Mouse (Mus musculus): ENCODE measurements around the gene Mical3.

The Mical3 gene

GRCm38 (mm10) chr6:121109998-121110603 lies 20.7 kb downstream of the Mical3 start:
- peak; percentile 93 for DNase-seq (ENCODE audit: low spot score)

- DNase-seq (ENCODE audit: low spot score): no peak
These were observed 21.4 kb downstream of the Mical3 start for GRCm38 (mm10) chr6:121109181-121109981.

- DNase-seq (ENCODE audit: low spot score): no peak
These were observed 22.7 kb downstream of the Mical3 start for GRCm38 (mm10) chr6:121108075-121108474.

GRCm38 (mm10) chr6:121106711-121107405 lies 23.9 kb downstream of the Mical3 start:
- no peak for DNase-seq (ENCODE audit: low spot score)

GRCm38 (mm10) chr6:121105726-121106125 lies 25.1 kb downstream of the Mical3 start:
- DNase-seq (ENCODE audit: low spot score): no peak

GRCm38 (mm10) chr6:121103406-121104171 lies 27.2 kb downstream of the Mical3 start:
- no peak for DNase-seq (ENCODE audit: low spot score)

- no peak for DNase-seq (ENCODE audit: low spot score)
These were observed 27.9 kb downstream of the Mical3 start for GRCm38 (mm10) chr6:121102941-121103340.

- DNase-seq (ENCODE audit: low spot score): no peak
These were observed 28.7 kb downstream of the Mical3 start for GRCm38 (mm10) chr6:121102084-121102483.

- DNase-seq (ENCODE audit: low spot score): no peak
These were observed 29.6 kb downstream of the Mical3 start for GRCm38 (mm10) chr6:121101201-121101600.

- no peak for DNase-seq (ENCODE audit: low spot score)
These were observed 31.0 kb downstream of the Mical3 start for GRCm38 (mm10) chr6:121099831-121100230.

- DNase-seq (ENCODE audit: low spot score): no peak
These were observed 31.6 kb downstream of the Mical3 start for GRCm38 (mm10) chr6:121099228-121099608.

GRCm38 (mm10) chr6:121098511-121099227 lies 32.1 kb downstream of the Mical3 start:
- DNase-seq (ENCODE audit: low spot score): no peak

GRCm38 (mm10) chr6:121098109-121098508 lies 32.7 kb downstream of the Mical3 start:
- DNase-seq (ENCODE audit: low spot score): no peak

GRCm38 (mm10) chr6:121096862-121097261 lies 33.9 kb downstream of the Mical3 start:
- no peak for DNase-seq (ENCODE audit: low spot score)

- DNase-seq (ENCODE audit: low spot score): no peak
These were observed 34.4 kb downstream of the Mical3 start for GRCm38 (mm10) chr6:121096390-121096789.

- DNase-seq (ENCODE audit: low spot score): no peak
These were observed 37.0 kb downstream of the Mical3 start for GRCm38 (mm10) chr6:121093662-121094408.

- no peak for DNase-seq (ENCODE audit: low spot score)
These were observed 40.0 kb downstream of the Mical3 start for GRCm38 (mm10) chr6:121090786-121091185.

GRCm38 (mm10) chr6:121087586-121088245 lies 43.1 kb downstream of the Mical3 start:
- peak; percentile 31 for DNase-seq (ENCODE audit: low spot score)

- no peak for DNase-seq (ENCODE audit: low spot score)
These were observed 43.7 kb downstream of the Mical3 start for GRCm38 (mm10) chr6:121087127-121087526.

GRCm38 (mm10) chr6:121086226-121086625 lies 44.6 kb downstream of the Mical3 start:
- no peak for DNase-seq (ENCODE audit: low spot score)
